Mouse (Mus musculus) spleen, adult 2 months (tissue): ENCODE measurements at regions not wholly inside any gene's neighbourhood (a gene's known extent, or its start where the extent isn't known, plus 50 kb on each side); places are given as distances from the start of the nearest gene placed in this dataset.

Source experiments
- CTCF ChIP-seq: fragments of 200-500 bp; IDR thresholded peaks from 2 replicates; pipeline ENCODE4 v1.5.1; 2011; ENCODE audit warnings: mild to moderate bottlenecking, inconsistent platforms; ENCODE audit not compliant: insufficient read depth, insufficient read length, insufficient replicate concordance; ENCODE audit errors: extremely low read depth
- POLR2A ChIP-seq: fragments of 200-500 bp; IDR thresholded peaks from 2 replicates; pipeline ENCODE4 v1.6.1; 2011; ENCODE audit warnings: low read depth, low read length, inconsistent platforms

GRCm38 (mm10) chr15:68667462-68667861, 2166.8 kb upstream of the Lrrc6 start:
- TF ChIP-seq CTCF (no peak), POLR2A (no peak)
